Mouse (Mus musculus): ENCODE results near the gene Atp8b3. TPM values are rescaled to one million over a fixed set of nuclear protein-coding genes. Genes with fewer than 3 reads are reported as not detected.

The Atp8b3 gene
- polyA plus RNA-seq, 1 experiment from 2014 or later = 0.34 TPM

GRCm38 (mm10) chr10:80570419-80570818, 31.5 kb upstream of the Atp8b3 start:
- H3K9ac ChIP-seq (replicated peaks; ENCODE audit: low read length) = peak overlapping the region; percentile 45; the same call in 1 of the 2 replicates
- peak overlapping the region; percentile 50; the same call in 1 of the 2 replicates for H3K4me2 ChIP-seq (replicated peaks; ENCODE audit: low read depth, low read length)
- WGBS = 88% methylated on average over 10 of the region's 10 CpGs
- 0 out of 2 replicates have a peak, but pooled peaks cover 8% of the 10 kb centered on the region for H3K36me3 ChIP-seq (ENCODE audit: insufficient read depth, low read length)
- H3K9me3 ChIP-seq (ENCODE audit: low read length) = no peaks in the 10 kb centered on the region
- ATAC-seq (ENCODE audit: low FRiP score, low TSS enrichment) = no peak
- H3K4me1 ChIP-seq (ENCODE audit: insufficient read depth, low read length) = peaks cover 49% of the 10 kb centered on the region
- no peaks in the 10 kb centered on the region for H3K27me3 ChIP-seq (ENCODE audit: insufficient read depth, low read length)
- peak overlapping the region; percentile 59; the same call in 1 of the 2 replicates for H3K27ac ChIP-seq (ENCODE audit: low read length)
- peak overlapping the region; percentile 23; the same call in 1 of the 2 replicates for H3K4me3 ChIP-seq (ENCODE audit: low read length)

DNA sequence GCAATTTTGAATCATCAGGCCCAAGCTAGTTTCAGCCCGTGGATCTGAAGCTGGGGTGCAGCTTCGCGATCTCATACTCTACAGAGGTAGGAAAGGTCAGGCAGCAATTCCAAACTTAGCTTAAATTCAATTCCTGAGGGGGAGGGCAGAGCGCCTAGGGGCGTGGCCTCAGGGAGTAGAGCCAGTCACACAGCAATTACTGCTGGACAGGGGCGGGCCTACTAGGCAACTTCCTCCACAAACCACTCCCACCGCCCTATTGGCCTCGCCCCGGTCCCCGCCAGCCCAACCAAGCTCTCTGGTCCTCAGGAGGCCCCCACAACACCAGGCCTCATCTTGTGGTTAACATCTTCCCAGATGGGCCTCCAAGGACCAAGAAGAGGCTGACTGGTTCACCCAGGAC, 30.7 kb upstream of the Atp8b3 start:
- no peaks in the 10 kb centered on the region for H3K9me3 ChIP-seq (ENCODE audit: low read length)
- peak overlapping the region; percentile 18; the same call in 1 of the 2 replicates for H3K9ac ChIP-seq (replicated peaks; ENCODE audit: low read length)
- no peak overlapping the region for H3K27ac ChIP-seq (ENCODE audit: low read length)
- 27% methylated on average over 10 of the region's 10 CpGs for WGBS
- H3K4me3 ChIP-seq (ENCODE audit: low read length) = peak overlapping the region; percentile 9; the same call in 1 of the 2 replicates
- H3K4me2 ChIP-seq (replicated peaks; ENCODE audit: low read depth, low read length) = peak overlapping the region; percentile 23
- 0 out of 2 replicates have a peak, but pooled peaks have one; percentile 22 for ATAC-seq (ENCODE audit: low FRiP score, low TSS enrichment)
- H3K36me3 ChIP-seq (ENCODE audit: insufficient read depth, low read length) = 0 out of 2 replicates have a peak, but pooled peaks cover 8% of the 10 kb centered on the region
- H3K27me3 ChIP-seq (ENCODE audit: insufficient read depth, low read length) = no peaks in the 10 kb centered on the region
- H3K4me1 ChIP-seq (ENCODE audit: insufficient read depth, low read length) = peaks cover 41% of the 10 kb centered on the region

DNA sequence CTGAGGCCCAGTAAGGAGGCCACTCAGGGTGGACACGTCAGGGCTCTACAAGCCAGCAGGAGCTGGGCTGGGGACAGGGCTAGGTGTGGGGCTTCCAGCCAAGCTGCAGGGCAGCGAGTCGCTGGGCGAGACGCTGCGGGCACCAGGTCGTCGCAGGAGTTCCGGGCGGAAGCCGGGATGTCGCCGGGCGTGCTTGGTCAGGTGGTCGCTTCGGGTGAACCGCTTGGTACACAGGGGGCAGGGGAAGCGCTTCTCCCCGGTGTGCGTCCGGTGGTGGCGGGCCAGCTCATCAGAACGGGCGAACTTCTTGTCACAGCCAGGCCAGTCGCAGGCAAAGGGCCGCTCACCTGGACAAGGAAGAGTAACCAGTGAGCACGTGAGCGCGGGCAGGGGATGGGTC, 30.0 kb upstream of the Atp8b3 start:
- Histone ChIP-seq H3K27me3 (ENCODE audit: insufficient read depth, low read length) (no peaks in the 10 kb centered on the region), H3K9ac (replicated peaks; ENCODE audit: low read length) (no peak overlapping the region), H3K4me2 (replicated peaks; ENCODE audit: low read depth, low read length) (no peak overlapping the region), H3K27ac (ENCODE audit: low read length) (no peak overlapping the region), H3K36me3 (ENCODE audit: insufficient read depth, low read length) (0 out of 2 replicates have a peak, but pooled peaks cover 8% of the 10 kb centered on the region), H3K4me1 (ENCODE audit: insufficient read depth, low read length) (peaks cover 34% of the 10 kb centered on the region), H3K9me3 (ENCODE audit: low read length) (no peaks in the 10 kb centered on the region), H3K4me3 (ENCODE audit: low read length) (no peak overlapping the region)
- no peak for ATAC-seq (ENCODE audit: low FRiP score, low TSS enrichment)
- WGBS = 93% methylated on average over 27 of the region's 29 CpGs

DNA sequence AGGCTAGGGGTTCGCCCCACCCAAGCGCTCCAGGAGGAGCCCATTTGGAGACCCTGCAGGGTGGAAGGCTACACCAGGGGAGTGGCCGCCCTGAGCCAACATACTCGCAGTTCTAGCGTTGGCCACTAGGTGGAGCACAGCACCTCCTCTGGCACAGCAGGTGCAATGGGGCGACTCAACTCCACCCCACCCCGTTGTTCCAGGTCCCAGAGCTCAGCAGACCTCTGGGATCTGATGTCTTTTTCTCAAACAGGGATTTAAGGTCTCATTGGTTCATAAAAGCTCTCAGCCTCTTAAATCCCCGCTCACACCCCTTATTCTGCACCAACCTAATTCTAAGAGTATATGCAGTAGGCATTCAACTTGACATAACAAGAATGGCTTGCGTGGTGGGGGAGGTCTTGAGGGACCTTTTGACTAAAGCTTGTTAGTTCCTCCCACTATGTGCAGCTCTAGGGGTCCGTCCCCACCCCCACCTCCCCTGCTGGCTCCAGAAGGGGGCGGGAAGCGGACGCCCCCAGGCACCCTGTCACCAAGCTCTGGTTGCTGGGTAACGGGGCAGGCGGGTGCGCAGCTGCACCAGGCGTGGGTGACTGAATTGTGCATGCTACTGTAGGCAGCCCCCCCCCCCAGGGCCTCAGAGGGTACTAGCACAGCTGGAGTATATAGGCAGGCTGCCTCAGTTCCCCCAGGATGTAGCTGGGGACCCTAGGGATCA, 27.6 kb upstream of the Atp8b3 start:
- WGBS = 29% methylated on average over 17 of the region's 17 CpGs
- H3K4me1 ChIP-seq (ENCODE audit: insufficient read depth, low read length) = peaks cover 41% of the 10 kb centered on the region
- 0 out of 2 replicates have a peak overlapping the region, but pooled peaks have one; percentile 18 for H3K27ac ChIP-seq (ENCODE audit: low read length)
- ATAC-seq (ENCODE audit: low FRiP score, low TSS enrichment) = peak; percentile 17; the same call in 1 of the 2 replicates
- H3K4me2 ChIP-seq (replicated peaks; ENCODE audit: low read depth, low read length) = no peak overlapping the region
- no peaks in the 10 kb centered on the region for H3K27me3 ChIP-seq (ENCODE audit: insufficient read depth, low read length)
- H3K9ac ChIP-seq (replicated peaks; ENCODE audit: low read length) = no peak overlapping the region
- H3K4me3 ChIP-seq (ENCODE audit: low read length) = no peak overlapping the region
- no peaks in the 10 kb centered on the region for H3K9me3 ChIP-seq (ENCODE audit: low read length)
- 0 out of 2 replicates have a peak, but pooled peaks cover 8% of the 10 kb centered on the region for H3K36me3 ChIP-seq (ENCODE audit: insufficient read depth, low read length)

DNA sequence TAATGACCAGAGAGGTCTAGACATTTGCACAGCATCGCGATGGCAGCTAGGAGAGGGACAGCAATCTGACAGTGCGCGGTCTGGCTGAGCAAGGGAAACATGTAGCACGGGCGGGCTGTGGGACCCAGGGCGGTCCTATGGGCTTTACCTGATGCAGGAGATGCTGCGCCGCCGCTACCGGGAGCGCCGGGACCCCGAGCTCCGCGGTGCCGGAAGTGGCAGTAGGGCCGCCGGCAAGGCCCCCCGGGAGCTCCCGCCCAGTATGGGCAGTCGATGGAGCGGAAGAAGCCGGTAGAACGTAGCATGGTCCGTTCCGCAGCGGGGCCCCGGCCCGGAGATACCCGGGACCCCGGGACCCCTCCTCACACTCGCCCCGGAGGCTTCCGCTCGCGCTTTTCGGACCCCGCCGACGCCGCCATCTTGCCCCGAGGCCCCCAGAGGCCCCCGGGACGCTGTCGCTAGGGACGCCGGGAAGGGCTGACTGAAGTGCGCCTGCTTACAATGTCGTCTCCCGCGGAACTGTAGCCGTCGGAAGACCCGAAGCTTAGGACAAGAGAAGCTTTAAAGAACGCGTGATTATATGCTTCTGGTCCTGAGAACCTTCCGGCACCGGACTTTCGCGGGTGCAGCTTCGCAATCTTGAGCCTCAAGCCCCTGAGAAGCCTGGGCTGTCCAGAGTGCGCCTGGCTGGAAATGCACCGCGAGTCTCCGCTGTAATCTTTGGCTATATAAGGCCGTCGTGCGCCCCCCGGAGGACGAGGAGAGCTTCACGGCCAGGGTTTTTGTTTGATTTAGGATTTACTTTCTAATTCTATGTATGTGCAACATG, 22.4 kb upstream of the Atp8b3 start, which contains the start of gene Rexo1:
Rexo1 (minus strand) TSS at position 445 of the 829 bp plus-strand sequence.
- WGBS = under 1% methylated on average over 65 of the region's 72 CpGs

DNA sequence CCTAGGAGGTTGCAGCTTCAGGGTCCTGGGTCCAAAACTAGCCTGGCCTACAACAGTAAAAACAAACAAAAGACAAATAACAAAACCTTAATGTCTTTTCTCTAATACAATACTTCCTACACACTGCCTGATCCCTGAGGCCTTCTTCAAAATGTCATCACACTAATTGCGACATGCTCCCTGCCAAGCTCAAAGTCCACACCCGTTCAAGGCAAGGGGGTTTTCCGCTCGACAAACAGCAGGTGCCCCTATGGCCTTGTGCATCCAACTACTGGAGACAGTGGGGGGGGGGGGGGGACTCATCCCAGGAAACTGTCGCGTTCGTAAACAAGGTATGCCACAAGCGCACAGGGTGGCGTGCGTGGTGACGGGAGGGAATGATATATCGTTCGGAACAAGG, 21.7 kb upstream of the Atp8b3 start:
- Histone ChIP-seq H3K27me3 (ENCODE audit: insufficient read depth, low read length) (no peaks in the 10 kb centered on the region), H3K4me3 (ENCODE audit: low read length) (peak overlapping the region; percentile 76), H3K4me1 (ENCODE audit: insufficient read depth, low read length) (peaks cover 37% of the 10 kb centered on the region), H3K9me3 (ENCODE audit: low read length) (no peaks in the 10 kb centered on the region), H3K36me3 (ENCODE audit: insufficient read depth, low read length) (no peaks in the 10 kb centered on the region), H3K4me2 (replicated peaks; ENCODE audit: low read depth, low read length) (peak overlapping the region; percentile 91), H3K9ac (replicated peaks; ENCODE audit: low read length) (peak overlapping the region; percentile 97), H3K27ac (ENCODE audit: low read length) (peak overlapping the region; percentile 96)
- ATAC-seq (ENCODE audit: low FRiP score, low TSS enrichment) = no peak
- WGBS = 2% methylated on average over 13 of the region's 13 CpGs

More for the DNA sequence above, 22.4 kb upstream of the Atp8b3 start, which contains the start of gene Rexo1:
- ATAC-seq (ENCODE audit: low FRiP score, low TSS enrichment) = peak; percentile 84
- H3K9me3 ChIP-seq (ENCODE audit: low read length) = no peaks in the 10 kb centered on the region
- peaks cover 39% of the 10 kb centered on the region for H3K4me1 ChIP-seq (ENCODE audit: insufficient read depth, low read length)
- H3K4me3 ChIP-seq (ENCODE audit: low read length) = peak within 1 kb of the TSS; percentile 76
- H3K36me3 ChIP-seq (ENCODE audit: insufficient read depth, low read length) = no peaks in the 10 kb centered on the region
- H3K9ac ChIP-seq (replicated peaks; ENCODE audit: low read length) = peak within 1 kb of the TSS; percentile 97
- H3K27me3 ChIP-seq (ENCODE audit: insufficient read depth, low read length) = no peaks in the 10 kb centered on the region
- peak within 1 kb of the TSS; percentile 91 for H3K4me2 ChIP-seq (replicated peaks; ENCODE audit: low read depth, low read length)
- peak within 1 kb of the TSS; percentile 96 for H3K27ac ChIP-seq (ENCODE audit: low read length)

- ATAC-seq (ENCODE audit: low FRiP score, low TSS enrichment) = no peak
- H3K4me2 ChIP-seq (replicated peaks; ENCODE audit: low read depth, low read length) = no peak overlapping the region
- H3K4me3 ChIP-seq (ENCODE audit: low read length) = no peak overlapping the region
- H3K27ac ChIP-seq (ENCODE audit: low read length) = no peak overlapping the region
- no peaks in the 10 kb centered on the region for H3K9me3 ChIP-seq (ENCODE audit: low read length)
- WGBS = 90% methylated on average over 7 of the region's 7 CpGs
- peaks cover 37% of the 10 kb centered on the region for H3K4me1 ChIP-seq (ENCODE audit: insufficient read depth, low read length)
- no peaks in the 10 kb centered on the region for H3K36me3 ChIP-seq (ENCODE audit: insufficient read depth, low read length)
- H3K27me3 ChIP-seq (ENCODE audit: insufficient read depth, low read length) = no peaks in the 10 kb centered on the region
- H3K9ac ChIP-seq (replicated peaks; ENCODE audit: low read length) = no peak overlapping the region
Measured at GRCm38 (mm10) chr10:80559431-80559830, 20.5 kb upstream of the Atp8b3 start.

GRCm38 (mm10) chr10:80557346-80557965, 18.5 kb upstream of the Atp8b3 start:
- no peaks in the 10 kb centered on the region for H3K36me3 ChIP-seq (ENCODE audit: insufficient read depth, low read length)
- no peak for ATAC-seq (ENCODE audit: low FRiP score, low TSS enrichment)
- WGBS = 35% methylated on average over 5 of the region's 5 CpGs
- no peak overlapping the region for H3K27ac ChIP-seq (ENCODE audit: low read length)
- no peaks in the 10 kb centered on the region for H3K27me3 ChIP-seq (ENCODE audit: insufficient read depth, low read length)
- H3K4me3 ChIP-seq (ENCODE audit: low read length) = no peak overlapping the region
- H3K4me1 ChIP-seq (ENCODE audit: insufficient read depth, low read length) = peaks cover 31% of the 10 kb centered on the region
- peak overlapping the region; percentile 12; the same call in 1 of the 2 replicates for H3K9ac ChIP-seq (replicated peaks; ENCODE audit: low read length)
- H3K9me3 ChIP-seq (ENCODE audit: low read length) = no peaks in the 10 kb centered on the region
- no peak overlapping the region for H3K4me2 ChIP-seq (replicated peaks; ENCODE audit: low read depth, low read length)

GRCm38 (mm10) chr10:80553997-80554396, 15.1 kb upstream of the Atp8b3 start:
- 80% methylated on average over 6 of the region's 6 CpGs for WGBS
- Histone ChIP-seq H3K9ac (replicated peaks; ENCODE audit: low read length) (no peak overlapping the region), H3K4me2 (replicated peaks; ENCODE audit: low read depth, low read length) (no peak overlapping the region), H3K27me3 (ENCODE audit: insufficient read depth, low read length) (no peaks in the 10 kb centered on the region), H3K4me3 (ENCODE audit: low read length) (no peak overlapping the region), H3K36me3 (ENCODE audit: insufficient read depth, low read length) (peaks cover 7% of the 10 kb centered on the region; the same call in 1 of the 2 replicates), H3K27ac (ENCODE audit: low read length) (no peak overlapping the region), H3K9me3 (ENCODE audit: low read length) (no peaks in the 10 kb centered on the region), H3K4me1 (ENCODE audit: insufficient read depth, low read length) (peaks cover 10% of the 10 kb centered on the region)
- ATAC-seq (ENCODE audit: low FRiP score, low TSS enrichment) = no peak
